Mouse (Mus musculus): ENCODE results near the gene Mettl23. TPM values are rescaled to one million over a fixed set of nuclear protein-coding genes. Genes with fewer than 3 reads are reported as not detected.

Gene Mettl23
- total RNA-seq (2021) = 10 to 100 TPM; 30.3 to 30.4 TPM

- DNase-seq = peak; percentile 98
These were observed at the start of gene Mettl23, which contains the start of gene Jmjd6 for GRCm38 (mm10) chr11:116843261-116844233. Gene Mettl23, plus strand, starts transcription at chr11:116843278. Gene Jmjd6, minus strand, starts transcription at chr11:116843449.

- DNase-seq = peak in 1 of 2 experiments; percentile 41
These were observed 43.7 kb upstream of the Mettl23 start for GRCm38 (mm10) chr11:116799364-116799763.

GRCm38 (mm10) chr11:116801106-116801505 is 42.0 kb upstream of the Mettl23 start:
- no peak for DNase-seq

GRCm38 (mm10) chr11:116802709-116803108 is 40.4 kb upstream of the Mettl23 start:
- no peak for DNase-seq

GRCm38 (mm10) chr11:116806136-116807071 is 36.7 kb upstream of the Mettl23 start:
- DNase-seq = no peak

GRCm38 (mm10) chr11:116807116-116807515 is 36.0 kb upstream of the Mettl23 start:
- no peak for DNase-seq

- no peak for DNase-seq
These were observed 35.6 kb upstream of the Mettl23 start for GRCm38 (mm10) chr11:116807526-116807925.

GRCm38 (mm10) chr11:116807938-116808606 is 35.0 kb upstream of the Mettl23 start:
- peak; percentile 79 to 80 for DNase-seq

GRCm38 (mm10) chr11:116808811-116809395 is 34.2 kb upstream of the Mettl23 start:
- DNase-seq = no peak

- DNase-seq = no peak
These were observed 33.6 kb upstream of the Mettl23 start for GRCm38 (mm10) chr11:116809520-116809919.

- DNase-seq = no peak
These were observed 32.5 kb upstream of the Mettl23 start for GRCm38 (mm10) chr11:116810528-116810927.

- DNase-seq = peak; percentile 80
These were observed 31.8 kb upstream of the Mettl23 start for GRCm38 (mm10) chr11:116810983-116811901.

GRCm38 (mm10) chr11:116812793-116813529 is 30.1 kb upstream of the Mettl23 start:
- no peak for DNase-seq

GRCm38 (mm10) chr11:116813610-116814009 is 29.5 kb upstream of the Mettl23 start:
- no peak for DNase-seq

- no peak for DNase-seq
These were observed 28.8 kb upstream of the Mettl23 start for GRCm38 (mm10) chr11:116814076-116814883.

GRCm38 (mm10) chr11:116814884-116815415 is 28.1 kb upstream of the Mettl23 start:
- DNase-seq = no peak

GRCm38 (mm10) chr11:116816769-116817168 is 26.3 kb upstream of the Mettl23 start:
- no peak for DNase-seq

GRCm38 (mm10) chr11:116817567-116817966 is 25.5 kb upstream of the Mettl23 start:
- DNase-seq = no peak

GRCm38 (mm10) chr11:116818722-116819121 is 24.4 kb upstream of the Mettl23 start:
- no peak for DNase-seq
